ENCODE assay signal across 12 mouse cellular contexts in the genomic region with DNA sequence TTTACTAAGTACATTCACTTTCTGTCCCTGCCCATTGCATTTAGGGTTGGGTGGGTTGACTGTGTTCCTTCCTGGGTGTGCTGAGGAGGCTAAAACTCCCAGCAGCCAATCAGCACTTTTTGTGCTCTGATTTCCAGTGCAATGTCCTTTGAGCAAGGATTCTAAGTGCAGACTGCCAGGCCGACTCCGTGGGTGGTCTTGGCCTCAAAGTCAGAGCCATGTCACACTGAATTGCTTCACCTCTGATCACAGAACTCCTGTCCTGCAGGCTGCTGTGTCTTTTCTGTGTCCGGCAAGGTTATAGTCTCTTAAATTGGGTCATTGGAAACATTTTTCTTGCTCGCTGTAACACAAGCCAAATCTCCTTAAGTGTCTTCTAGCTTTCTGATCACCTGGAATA.
DNase-seq lines count a peak whose midpoint lies in the region; ATAC-seq and TF ChIP-seq lines count a peak whose summit lies in the region.
"Had no signal": no experiment of that assay in that cellular context is flagged by ENCODE, and none has a peak within 500 bp of the region (broad histone marks: within the 10 kb centered on the region; RNA-seq: fewer than 3 reads in every experiment).

No protein-coding gene starts in this region.

- H3K27ac ChIP-seq in lung, postnatal 0 days (ENCODE audit: low read length): no peak overlapping the region
- H3K27ac ChIP-seq: heart, adult 2 months; hindbrain, embryonic 15.5 days; kidney, postnatal 0 days had no signal

- TF ChIP-seq CTCF in lung, postnatal 0 days (IDR thresholded peaks at IDR 0.05): no peak

- H3K9me3 ChIP-seq in lung, postnatal 0 days (ENCODE audit: low read length): no peaks in the 10 kb centered on the region
- H3K9me3 ChIP-seq: hindbrain, embryonic 15.5 days had no signal

- H3K36me3 ChIP-seq in lung, postnatal 0 days (ENCODE audit: insufficient read depth, low read length): no peaks in the 10 kb centered on the region
- H3K36me3 ChIP-seq: hindbrain, embryonic 15.5 days had no signal

- H3K4me3 ChIP-seq in lung, postnatal 0 days (ENCODE audit: low read depth, low read length): no peak overlapping the region
- H3K4me3 ChIP-seq: heart, adult 2 months; hindbrain, embryonic 15.5 days had no signal

- no peak for TF ChIP-seq EP300 in lung, postnatal 0 days (IDR thresholded peaks at IDR 0.05)

- H3K4me2 ChIP-seq in lung, postnatal 0 days (replicated peaks; ENCODE audit: low read depth, low read length): no peak overlapping the region
- H3K4me2 ChIP-seq: hindbrain, embryonic 15.5 days had no signal

- 46% methylated on average over 4 of the region's 4 CpGs for WGBS in lung, postnatal 0 days

- no peaks in the 10 kb centered on the region for H3K27me3 ChIP-seq in lung, postnatal 0 days (replicated peaks; ENCODE audit: insufficient read depth, low read length)
- H3K27me3 ChIP-seq: hindbrain, embryonic 15.5 days had no signal

- no peaks in the 10 kb centered on the region for H3K4me1 ChIP-seq in lung, postnatal 0 days (ENCODE audit: insufficient read depth, low read depth, low read length)
- H3K4me1 ChIP-seq: hindbrain, embryonic 15.5 days had no signal

- H3K9ac ChIP-seq in lung, postnatal 0 days (replicated peaks; ENCODE audit: low read depth): no peak overlapping the region
- H3K9ac ChIP-seq: hindbrain, embryonic 15.5 days had no signal

- peak; percentile 26 for DNase-seq in lung, postnatal 0 days (ENCODE audit: low spot score)
- DNase-seq in lung, postnatal 25 days (ENCODE audit: low spot score): no peak
- DNase-seq in cerebellum, adult 11 months: peak; percentile 9
- DNase-seq in embryo, embryonic 9.5 days (ENCODE audit: extremely low spot score): peak; percentile 15
- DNase-seq in retina, postnatal 1 day: peak; percentile 53
- no peak for DNase-seq in layer of hippocampus, postnatal 25 days (ENCODE audit: extremely low spot score in 1 of 2, low spot score in 1 of 2)
- DNase-seq in right cerebral cortex, postnatal 14 days: no peak
- no peak for DNase-seq in frontal cortex, postnatal 25 days (ENCODE audit: low spot score in 2 of 2)
- DNase-seq: heart, adult 2 months had no signal

- no peak for ATAC-seq in lung, postnatal 0 days
- ATAC-seq: CD4-positive, CD25-positive, alpha-beta regulatory T cell, adult 4 months had no signal

Comparison
In these comparisons a context has a peak if more than half of its experiments do, and no peak if none do; other contexts are left out.
1. DNase-seq: peak in lung, postnatal 0 days (single experiment), cerebellum, adult 11 months (single experiment), embryo, embryonic 9.5 days (single experiment) and retina, postnatal 1 day (single experiment); none in lung, postnatal 25 days (single experiment), layer of hippocampus, postnatal 25 days (0 of 2), right cerebral cortex, postnatal 14 days (single experiment) and frontal cortex, postnatal 25 days (0 of 2).